Mouse (Mus musculus): ENCODE measurements around the gene Myo1e. TPM values are rescaled to one million over a fixed set of nuclear protein-coding genes. Genes with fewer than 3 reads are reported as not detected.
"Not testable (repeated sequence)": the region's sequence is repeated elsewhere in the genome, so short reads cannot be mapped to it uniquely, and the experiment has no call there.

Myo1e gene
- polyA plus RNA-seq, 1 experiment = 13.9 TPM

DNA sequence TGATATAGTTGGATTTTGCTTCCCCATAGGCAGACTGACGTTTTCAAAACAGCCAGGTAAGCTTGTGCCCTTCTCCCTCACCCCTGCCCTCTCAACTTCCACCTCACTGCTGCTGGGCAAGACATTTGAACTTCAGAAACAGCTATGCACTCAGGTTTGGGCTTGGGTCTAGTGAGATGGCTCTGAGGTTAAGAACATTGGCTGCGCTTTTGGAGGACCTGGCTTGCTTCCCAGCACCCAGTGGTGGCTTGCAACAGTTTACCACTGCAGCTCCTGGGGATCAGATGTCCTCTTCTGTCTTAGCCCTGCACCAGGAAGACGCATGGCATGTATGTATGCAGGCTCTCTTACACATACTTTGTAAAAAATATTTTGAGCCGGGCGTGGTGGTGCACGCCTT lies 40.9 kb downstream of the Myo1e start:
- WGBS = 88% methylated on average over 6 of the region's 6 CpGs
- no peak for DNase-seq (ENCODE audit: low read depth, low spot score)

DNA sequence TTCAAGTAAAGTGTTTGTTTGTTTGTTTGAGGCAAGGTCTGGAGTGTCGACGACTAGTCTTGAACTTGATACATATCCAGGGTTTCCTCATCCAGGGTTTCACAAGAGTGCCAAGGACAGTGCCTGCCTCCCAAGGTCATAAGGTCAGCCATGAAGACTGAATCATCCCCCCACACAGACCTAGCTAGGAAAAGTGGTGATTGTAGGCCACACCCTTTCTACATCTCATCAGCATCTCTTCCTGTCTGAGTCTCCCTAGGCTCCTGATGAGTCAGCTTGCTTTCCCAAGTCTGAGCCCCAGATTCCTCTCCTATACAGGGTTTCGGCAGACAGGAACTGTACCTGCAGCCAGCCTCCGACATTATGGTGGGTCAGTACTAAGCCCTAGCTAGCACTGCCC lies 41.7 kb downstream of the Myo1e start:
- WGBS = 77% methylated on average over 4 of the region's 4 CpGs
- no peak for DNase-seq (ENCODE audit: low read depth, low spot score)

DNA sequence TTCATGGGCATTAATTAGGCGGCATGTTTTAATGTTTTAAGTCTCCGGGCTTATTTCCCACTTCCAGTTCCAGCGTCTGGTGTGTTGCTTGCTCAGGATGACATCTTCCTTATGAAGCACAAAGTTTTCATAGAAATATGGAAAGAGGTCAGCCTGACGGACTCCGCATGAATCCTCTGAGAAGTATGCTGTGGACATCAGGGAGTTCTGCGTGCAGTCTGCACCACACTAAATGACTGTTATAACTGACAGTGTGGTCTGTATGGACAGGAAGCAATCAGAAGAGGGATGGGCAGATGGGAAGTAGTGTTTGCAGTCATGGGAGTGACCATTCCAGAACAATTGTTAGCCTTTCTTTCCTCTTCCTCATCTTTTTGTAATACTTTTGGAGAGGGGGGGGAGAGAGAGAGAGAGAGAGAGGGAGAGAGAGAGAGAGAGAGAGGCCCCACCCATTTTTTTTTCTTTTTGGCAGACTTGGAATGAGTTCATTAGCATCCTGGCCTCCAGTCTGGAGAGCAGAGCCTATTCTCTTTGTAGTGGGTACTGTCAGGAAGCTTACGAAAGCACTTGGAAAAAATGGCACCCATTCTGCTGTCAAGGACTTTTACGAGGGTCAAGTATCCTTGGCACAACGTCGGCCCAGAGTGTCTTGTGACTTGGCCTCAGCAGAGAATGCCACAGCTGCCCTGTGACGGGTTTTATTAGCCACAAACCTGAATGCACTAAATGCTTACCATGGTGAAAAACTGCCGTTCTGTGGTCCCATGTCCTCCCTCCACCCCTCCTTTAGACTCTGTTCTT lies 42.9 kb downstream of the Myo1e start:
- DNase-seq (ENCODE audit: low read depth, low spot score) = no peak
- WGBS = 37% methylated on average over 12 of the region's 12 CpGs

DNA sequence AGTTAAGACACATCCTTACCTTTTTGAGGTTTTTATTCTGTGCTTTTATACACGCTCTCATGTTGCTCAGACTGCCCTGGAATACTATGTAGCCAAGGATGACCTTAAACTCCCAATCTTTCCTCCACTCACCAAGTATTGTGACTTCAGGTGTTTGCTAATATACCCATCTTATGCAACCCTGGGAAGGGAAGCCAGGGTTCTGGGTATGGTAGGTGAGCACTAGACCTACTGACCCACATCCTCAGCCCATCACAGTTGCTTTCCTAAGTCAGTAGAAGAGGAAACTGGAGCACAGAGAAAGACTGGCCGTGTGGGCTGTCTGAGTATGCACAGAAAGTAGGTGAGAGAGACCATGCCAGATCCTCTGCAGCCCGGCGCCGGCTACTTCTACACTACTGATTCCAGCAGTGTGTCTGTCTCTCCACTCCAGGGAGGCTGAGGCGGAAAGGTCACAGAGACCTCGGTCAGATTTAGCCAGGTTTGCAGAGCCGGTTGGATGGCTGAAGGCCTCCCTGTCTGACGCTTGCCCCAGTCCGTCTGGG lies 44.4 kb downstream of the Myo1e start:
- 92% methylated on average over 10 of the region's 10 CpGs for WGBS

GRCm38 (mm10) chr9:70253016-70253415 lies 45.9 kb downstream of the Myo1e start:
- 90% methylated on average over 1 of the region's 1 CpGs for WGBS

More for the DNA sequence above, 44.4 kb downstream of the Myo1e start:
- no peak for DNase-seq (ENCODE audit: low read depth, low spot score)

GRCm38 (mm10) chr9:70255005-70255404 lies 47.9 kb downstream of the Myo1e start:
- 79% methylated on average over 4 of the region's 4 CpGs for WGBS
- DNase-seq (ENCODE audit: low read depth, low spot score) = no peak

More at GRCm38 (mm10) chr9:70253016-70253415, 45.9 kb downstream of the Myo1e start:
- no peak for DNase-seq (ENCODE audit: low read depth, low spot score)

- not testable (repeated sequence) for DNase-seq (ENCODE audit: low read depth, low spot score)
- WGBS = 95% methylated on average over 7 of the region's 7 CpGs
These were observed 48.9 kb downstream of the Myo1e start for GRCm38 (mm10) chr9:70256027-70256426.

DNA sequence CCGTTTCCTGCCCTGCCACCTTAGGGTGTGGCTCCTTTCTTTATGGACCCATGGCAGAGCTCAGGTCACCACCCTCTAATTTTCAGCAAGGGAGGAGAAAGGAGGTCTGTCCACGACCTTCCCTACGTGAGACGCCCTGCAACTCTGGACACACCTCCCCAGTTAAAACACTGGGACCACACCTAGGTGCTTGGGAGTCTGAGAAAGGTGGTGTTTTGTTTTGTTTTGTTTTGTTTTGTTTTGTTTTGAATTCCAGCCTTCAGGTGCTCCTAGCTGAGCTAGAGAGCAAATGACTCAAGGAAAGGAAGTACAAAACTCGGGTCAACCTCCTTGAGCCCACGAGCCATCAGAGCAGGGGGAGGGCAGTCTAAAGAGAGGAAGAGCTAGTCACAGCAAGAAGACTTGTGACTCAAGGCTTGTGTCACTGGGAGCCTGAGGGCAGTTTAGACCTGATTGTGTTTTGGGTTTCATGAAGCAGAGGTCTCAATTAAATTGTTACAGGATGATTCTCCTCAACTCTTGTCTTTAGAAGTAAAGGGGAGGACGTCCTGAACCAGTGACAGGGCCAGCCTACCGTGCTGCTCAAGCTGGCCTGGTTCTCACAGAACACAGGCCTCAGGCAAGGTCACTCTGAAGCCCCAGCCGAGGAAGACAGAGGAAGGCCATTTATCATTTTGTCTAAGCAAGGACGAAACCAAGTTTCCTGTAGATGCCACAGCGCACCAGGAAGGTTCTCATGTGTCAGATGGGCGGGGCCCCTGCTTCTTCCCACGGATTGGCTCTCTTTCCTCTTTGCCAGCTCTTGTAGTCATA lies 50.3 kb downstream of the Myo1e start:
- 27% methylated on average over 13 of the region's 13 CpGs for WGBS
- no peak for DNase-seq (ENCODE audit: low read depth, low spot score)

DNA sequence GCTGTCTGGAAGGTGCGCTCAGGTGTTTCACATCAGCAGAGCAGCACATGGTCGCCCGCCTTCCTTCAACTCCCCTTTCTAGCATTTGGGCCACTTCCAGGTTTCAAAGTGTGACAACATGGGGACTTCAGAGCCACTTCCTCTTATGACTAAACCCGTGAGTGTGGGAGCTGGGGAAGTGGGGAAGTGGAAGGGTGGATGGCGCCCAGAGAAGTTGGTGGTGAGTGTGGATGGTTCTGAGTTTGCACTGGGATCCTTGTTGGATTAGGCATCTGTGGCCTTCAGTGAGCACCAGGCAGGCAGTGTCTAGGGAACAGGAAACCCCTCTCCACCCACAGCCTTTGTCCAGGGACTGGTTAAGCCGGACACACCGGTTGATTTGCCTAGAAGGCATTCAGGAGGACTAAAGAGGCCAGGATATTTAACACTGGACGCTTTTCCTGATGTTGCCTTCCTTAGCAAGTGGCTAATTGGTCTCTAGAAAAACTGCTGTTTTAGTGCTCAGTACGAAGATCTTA lies 53.2 kb downstream of the Myo1e start:
- no peak for DNase-seq (ENCODE audit: low read depth, low spot score)
- 30% methylated on average over 9 of the region's 9 CpGs for WGBS

GRCm38 (mm10) chr9:70261646-70262045 lies 54.5 kb downstream of the Myo1e start:
- no peak for DNase-seq (ENCODE audit: low read depth, low spot score)
- 80% methylated on average over 5 of the region's 5 CpGs for WGBS

DNA sequence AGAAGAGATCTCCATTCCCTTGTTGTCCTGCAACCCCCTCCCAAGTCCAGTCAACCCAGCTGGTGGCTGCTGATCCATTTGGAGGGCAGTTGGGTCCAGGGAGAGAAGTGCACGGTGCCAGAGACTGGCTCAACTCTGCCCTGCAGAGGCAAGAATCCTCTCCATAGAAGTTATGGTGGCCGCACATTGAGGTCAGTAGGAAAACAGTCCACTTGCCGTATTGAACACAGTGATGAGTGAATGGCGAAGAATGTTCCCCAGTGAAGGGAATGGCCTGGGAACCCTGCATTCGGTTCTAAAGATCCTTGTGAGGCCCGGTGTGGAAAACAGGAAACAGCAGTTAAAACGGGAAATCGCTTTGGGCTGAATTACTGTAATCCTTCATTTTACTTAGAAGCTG lies 56.0 kb downstream of the Myo1e start:
- WGBS = 77% methylated on average over 8 of the region's 8 CpGs
- no peak for DNase-seq (ENCODE audit: low read depth, low spot score)

GRCm38 (mm10) chr9:70263735-70264134 lies 56.6 kb downstream of the Myo1e start:
- no peak for DNase-seq (ENCODE audit: low read depth, low spot score)
- WGBS = 41% methylated on average over 7 of the region's 7 CpGs

GRCm38 (mm10) chr9:70265513-70265912 lies 58.4 kb downstream of the Myo1e start:
- 44% methylated on average over 5 of the region's 5 CpGs for WGBS
- no peak for DNase-seq (ENCODE audit: low read depth, low spot score)

DNA sequence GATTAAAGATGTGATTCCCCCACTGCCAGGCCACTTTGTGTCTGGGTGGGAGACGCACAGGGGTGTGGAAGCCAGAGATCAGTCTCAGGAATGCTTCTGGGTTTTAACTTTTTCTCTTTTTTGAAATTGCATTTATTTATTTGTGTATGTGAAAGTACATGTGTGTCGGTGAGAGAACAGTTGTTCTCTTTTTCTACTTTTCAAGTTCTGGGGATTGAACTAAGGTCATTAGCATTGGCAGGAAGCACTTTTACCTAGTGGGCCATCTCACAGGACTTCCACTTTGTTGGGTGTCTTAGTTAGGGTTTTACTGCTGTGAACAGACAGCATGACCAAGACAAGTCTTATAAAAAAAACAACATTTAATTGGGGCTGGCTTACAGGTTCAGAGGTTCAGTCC lies 59.0 kb downstream of the Myo1e start:
- no peak for DNase-seq (ENCODE audit: low read depth, low spot score)
- whole genome bisulfite sequencing = 93% methylated on average over 2 of the region's 2 CpGs

- 60% methylated on average over 5 of the region's 5 CpGs for WGBS
- no peak for DNase-seq (ENCODE audit: low read depth, low spot score)
These were observed 60.0 kb downstream of the Myo1e start for GRCm38 (mm10) chr9:70267108-70267507.

GRCm38 (mm10) chr9:70269349-70269748 lies 62.2 kb downstream of the Myo1e start:
- 72% methylated on average over 10 of the region's 10 CpGs for WGBS
- no peak for DNase-seq (ENCODE audit: low read depth, low spot score)

DNA sequence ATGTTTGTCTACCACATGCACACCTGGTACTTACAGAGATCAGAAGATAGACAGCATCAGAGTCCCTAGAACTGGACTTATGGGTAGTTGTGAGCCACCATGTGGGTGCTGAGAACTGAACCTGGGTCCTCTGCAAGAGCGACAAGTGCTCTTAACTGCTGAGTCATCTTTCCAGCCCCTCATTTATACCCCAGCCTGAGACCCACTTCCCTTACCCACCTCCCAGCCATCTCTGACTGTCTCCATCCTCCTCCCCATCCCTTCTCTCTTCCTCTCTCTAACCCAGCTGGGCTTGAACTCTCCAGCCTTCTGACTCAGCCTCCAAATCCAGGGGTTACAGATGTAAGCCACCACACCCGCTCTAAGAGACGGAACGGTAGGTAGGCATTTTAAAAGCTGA lies 63.3 kb downstream of the Myo1e start:
- no peak for DNase-seq (ENCODE audit: low read depth, low spot score)
- WGBS = 55% methylated on average over 4 of the region's 4 CpGs

DNA sequence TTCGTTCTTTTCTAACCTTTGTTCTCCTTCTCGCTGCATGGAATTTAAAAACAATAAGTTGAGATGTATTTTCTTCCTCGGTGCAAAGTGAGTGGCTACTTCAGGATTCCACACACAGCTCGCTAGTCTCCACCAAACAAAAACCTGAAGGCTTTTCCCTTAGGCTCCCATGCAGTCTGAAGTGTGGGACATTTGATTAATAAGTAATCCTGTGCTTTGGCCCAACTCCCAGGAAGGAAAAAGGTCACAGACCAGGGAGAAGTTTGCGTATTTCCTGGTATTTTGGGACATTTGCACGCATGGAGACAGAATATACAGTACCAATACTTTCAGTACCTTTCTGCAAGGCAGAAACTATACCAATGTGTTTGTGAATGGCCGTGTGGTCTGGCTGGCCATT lies 64.0 kb downstream of the Myo1e start:
- WGBS = 31% methylated on average over 7 of the region's 7 CpGs
- no peak for DNase-seq (ENCODE audit: low read depth, low spot score)

GRCm38 (mm10) chr9:70271631-70272030 lies 64.5 kb downstream of the Myo1e start:
- DNase-seq (ENCODE audit: low read depth, low spot score) = no peak
- 94% methylated on average over 9 of the region's 9 CpGs for WGBS

- WGBS = 79% methylated on average over 6 of the region's 6 CpGs
These were observed 66.9 kb downstream of the Myo1e start for GRCm38 (mm10) chr9:70274071-70274470.

More at GRCm38 (mm10) chr9:70274071-70274470, 66.9 kb downstream of the Myo1e start:
- no peak for DNase-seq (ENCODE audit: low read depth, low spot score)
